Mouse (Mus musculus) erythroblast, embryonic 14.5 days (primary cell): ENCODE data around the gene Zfp36. TPM values are rescaled to one million over a fixed set of nuclear protein-coding genes. Genes with fewer than 3 reads are reported as not detected.

Experiments
- H3K27me3 ChIP-seq: 2 replicates; pipeline ENCODE4 v1.6.1; 2012; ENCODE audit warnings: inconsistent platforms; ENCODE audit not compliant: control insufficient read depth
- H3K36me3 ChIP-seq: 2 replicates; pipeline ENCODE4 v1.6.1; 2012; ENCODE audit warnings: mild to moderate bottlenecking, inconsistent platforms; ENCODE audit not compliant: control insufficient read depth
- H3K4me1 ChIP-seq: 2 replicates; pipeline ENCODE4 v1.6.1; 2012; ENCODE audit warnings: inconsistent platforms; ENCODE audit not compliant: control insufficient read depth
- H3K4me3 ChIP-seq: replicated peaks from 2 replicates; pipeline ENCODE3; 2012; ENCODE audit warnings: moderate library complexity, mild to moderate bottlenecking, inconsistent platforms
- H3K9me3 ChIP-seq: 2 replicates; pipeline ENCODE4 v1.6.1; 2012; ENCODE audit warnings: low read length, inconsistent platforms, mixed read lengths; ENCODE audit not compliant: control insufficient read depth
- GATA1 ChIP-seq: IDR thresholded peaks from 2 replicates; pipeline ENCODE4 v1.6.1; 2012; ENCODE audit warnings: low read length, inconsistent platforms, mixed read lengths
- TAL1 ChIP-seq: IDR thresholded peaks from 3 replicates; pipeline ENCODE4 v1.6.1; 2012; ENCODE audit warnings: low read length, inconsistent platforms, mixed read lengths
- polyA plus RNA-seq: library from polyadenylated mRNA; stranded (reverse); fragments of >175 nt; gene quantifications from 2 replicates; pipeline ENCODE4 v1.2.3, GENCODE M21; 2012

Zfp36 gene
- 2.3 and 2.8 TPM in 2 replicates for polyA plus RNA-seq

GRCm38 (mm10) chr7:28380237-28381016 is at the start of gene Zfp36:
TSS of gene Zfp36 (minus strand) at chr7:28380253.
- Histone ChIP-seq H3K27me3 (peaks cover 5% of the 10 kb centered on the region), H3K4me3 (peak within 1 kb of the TSS; percentile 75), H3K9me3 (no peaks in the 10 kb centered on the region), H3K4me1 (peaks cover 95% of the 10 kb centered on the region), H3K36me3 (peaks cover 13% of the 10 kb centered on the region)
- TF ChIP-seq GATA1 (no peak), TAL1 (no peak)

- H3K4me1 ChIP-seq = peaks cover 39% of the 10 kb centered on the region
These were observed 47.7 kb upstream of the Zfp36 start for GRCm38 (mm10) chr7:28427738-28428137.

GRCm38 (mm10) chr7:28423018-28423417 is 43.0 kb upstream of the Zfp36 start:
- Histone ChIP-seq H3K27me3 (no peaks in the 10 kb centered on the region), H3K4me3 (no peak overlapping the region), H3K4me1 (peaks cover 6% of the 10 kb centered on the region), H3K9me3 (no peaks in the 10 kb centered on the region), H3K36me3 (peaks cover 88% of the 10 kb centered on the region)
- TF ChIP-seq TAL1 (no peak), GATA1 (no peak)

More at GRCm38 (mm10) chr7:28427738-28428137, 47.7 kb upstream of the Zfp36 start:
- H3K27me3 ChIP-seq = no peaks in the 10 kb centered on the region
- no peak for TF ChIP-seq TAL1
- TF ChIP-seq GATA1 = no peak
- peaks cover 81% of the 10 kb centered on the region for H3K36me3 ChIP-seq
- no peaks in the 10 kb centered on the region for H3K9me3 ChIP-seq
- H3K4me3 ChIP-seq = no peak overlapping the region

GRCm38 (mm10) chr7:28419416-28419815 is 39.4 kb upstream of the Zfp36 start:
- Histone ChIP-seq H3K27me3 (no peaks in the 10 kb centered on the region), H3K9me3 (0 out of 2 replicates have a peak, but pooled peaks cover 2% of the 10 kb centered on the region), H3K4me3 (no peak overlapping the region), H3K36me3 (peaks cover 99% of the 10 kb centered on the region), H3K4me1 (peaks cover 2% of the 10 kb centered on the region; the same call in 1 of the 2 replicates)
- TF ChIP-seq TAL1 (no peak), GATA1 (no peak)

- Histone ChIP-seq H3K27me3 (no peaks in the 10 kb centered on the region), H3K9me3 (0 out of 2 replicates have a peak, but pooled peaks cover 2% of the 10 kb centered on the region), H3K4me1 (peaks cover 2% of the 10 kb centered on the region; the same call in 1 of the 2 replicates), H3K36me3 (peaks cover 99% of the 10 kb centered on the region), H3K4me3 (no peak overlapping the region)
- TF ChIP-seq TAL1 (no peak), GATA1 (no peak)
These were observed 38.1 kb upstream of the Zfp36 start for GRCm38 (mm10) chr7:28418096-28418670.

- no peaks in the 10 kb centered on the region for H3K27me3 ChIP-seq
- TF ChIP-seq GATA1 = no peak
- TF ChIP-seq TAL1 = no peak
- H3K36me3 ChIP-seq = peaks cover 99% of the 10 kb centered on the region
- H3K4me3 ChIP-seq = no peak overlapping the region
- H3K9me3 ChIP-seq = 0 out of 2 replicates have a peak, but pooled peaks cover 2% of the 10 kb centered on the region
- peaks cover 2% of the 10 kb centered on the region; the same call in 1 of the 2 replicates for H3K4me1 ChIP-seq
These were observed 37.3 kb upstream of the Zfp36 start for GRCm38 (mm10) chr7:28417368-28417767.

GRCm38 (mm10) chr7:28412826-28413225 is 32.8 kb upstream of the Zfp36 start:
- Histone ChIP-seq H3K27me3 (no peaks in the 10 kb centered on the region), H3K4me3 (no peak overlapping the region), H3K36me3 (peaks cover 97% of the 10 kb centered on the region), H3K9me3 (0 out of 2 replicates have a peak, but pooled peaks cover 2% of the 10 kb centered on the region), H3K4me1 (peaks cover 2% of the 10 kb centered on the region; the same call in 1 of the 2 replicates)
- TF ChIP-seq GATA1 (no peak), TAL1 (no peak)

- no peaks in the 10 kb centered on the region for H3K9me3 ChIP-seq
- H3K36me3 ChIP-seq = peaks cover 97% of the 10 kb centered on the region
- peaks cover 1% of the 10 kb centered on the region; the same call in 1 of the 2 replicates for H3K4me1 ChIP-seq
- no peak overlapping the region for H3K4me3 ChIP-seq
- TF ChIP-seq TAL1 (no peak), GATA1 (no peak)
- H3K27me3 ChIP-seq = no peaks in the 10 kb centered on the region
These were observed 30.9 kb upstream of the Zfp36 start for GRCm38 (mm10) chr7:28410841-28411475.

- no peaks in the 10 kb centered on the region for H3K4me1 ChIP-seq
- H3K9me3 ChIP-seq = no peaks in the 10 kb centered on the region
- TF ChIP-seq TAL1 = no peak
- TF ChIP-seq GATA1 = no peak
- no peak overlapping the region for H3K4me3 ChIP-seq
- no peaks in the 10 kb centered on the region for H3K27me3 ChIP-seq
- peaks cover 96% of the 10 kb centered on the region for H3K36me3 ChIP-seq
These were observed 21.9 kb upstream of the Zfp36 start for GRCm38 (mm10) chr7:28401942-28402341.
